Mouse (Mus musculus) embryonic fibroblast, embryonic 13.5 days (primary cell): ENCODE data around the gene Gm17175.

Source experiments
- CTCF ChIP-seq: IDR thresholded peaks from 2 replicates; pipeline ENCODE4 v1.5.1; 2011; ENCODE audit warnings: mild to moderate bottlenecking, control low read depth, low read length, moderate library complexity, borderline replicate concordance; ENCODE audit not compliant: insufficient read depth
- POLR2A ChIP-seq: IDR thresholded peaks from 2 replicates; pipeline ENCODE4 v1.6.1; 2011; ENCODE audit warnings: low read depth, mild to moderate bottlenecking, control low read depth, low read length, moderate library complexity

- TF ChIP-seq CTCF: no peak
- TF ChIP-seq POLR2A: no peak
These were observed 37.3 kb upstream of the Gm17175 start, which contains the start of gene Gm17078 for GRCm38 (mm10) chr14:51611210-51611609.
